Mouse (Mus musculus) bone marrow macrophage, adult 2 months (primary cell): Measurements from ENCODE around the gene Asz1.

Experiments
- CTCF ChIP-seq: IDR thresholded peaks from 2 replicates; pipeline ENCODE4 v1.5.1; 2012; ENCODE audit warnings: low read depth, mild to moderate bottlenecking, low read length, moderate library complexity
- POLR2A ChIP-seq: IDR thresholded peaks from 2 replicates; pipeline ENCODE4 v1.6.1; 2012; ENCODE audit warnings: mild to moderate bottlenecking, low read depth, low read length, borderline replicate concordance

GRCm38 (mm10) chr6:18030868-18031508 is 77.9 kb downstream of the Asz1 start:
- TF ChIP-seq POLR2A (no peak), CTCF (no peak)
